Mouse (Mus musculus) hindbrain, embryonic 10.5 days (tissue): Measurements from ENCODE around the gene Gm11595. TPM values are rescaled to one million over a fixed set of nuclear protein-coding genes. Genes with fewer than 3 reads are reported as not detected.

Experiments used
- polyA plus RNA-seq: library from polyadenylated mRNA; unstranded; fragments of >200 nt; fragmentation: Nextera tagmentation; extraction: Ambion mirVana; gene quantifications from 2 replicates; pipeline ENCODE4 v1.2.1, GENCODE M21; 2016

The Gm11595 gene
- polyA plus RNA-seq, 1 experiment from 2014 or later: not detected

Other genes starting within 250 kb of the Gm11595 start
- gene Krt40, start 229.8 kb downstream of the Gm11595 start, polyA plus RNA-seq: not detected in 2 replicates
- not detected in 2 replicates for gene Krtap3-3, start 222.0 kb downstream of the Gm11595 start, polyA plus RNA-seq
- gene Krtap3-2, start 216.1 kb downstream of the Gm11595 start, polyA plus RNA-seq: not detected in 2 replicates
- gene Gm11939, start 213.4 kb downstream of the Gm11595 start, polyA plus RNA-seq: not detected in 2 replicates
- not detected in 2 replicates for gene Krtap3-1, start 206.3 kb downstream of the Gm11595 start, polyA plus RNA-seq
- gene Krtap1-5, start 191.9 kb downstream of the Gm11595 start, polyA plus RNA-seq: not detected in 2 replicates
- gene Krtap1-4, start 189.3 kb downstream of the Gm11595 start, polyA plus RNA-seq: not detected in 2 replicates
- not detected in 2 replicates for gene Krtap1-3, start 181.6 kb downstream of the Gm11595 start, polyA plus RNA-seq
- not detected in 2 replicates for gene Krtap9-3, start 174.8 kb downstream of the Gm11595 start, polyA plus RNA-seq
- not detected in 2 replicates for gene Gm11938, start 169.6 kb downstream of the Gm11595 start, polyA plus RNA-seq
- gene Gm11937, start 162.7 kb downstream of the Gm11595 start, polyA plus RNA-seq: not detected in 2 replicates
- not detected in 2 replicates for gene Krtap2-4, start 158.1 kb downstream of the Gm11595 start, polyA plus RNA-seq
- gene Gm11562, start 152.5 kb downstream of the Gm11595 start, polyA plus RNA-seq: not detected in 2 replicates
- not detected in 2 replicates for gene Krtap4-1, start 144.7 kb downstream of the Gm11595 start, polyA plus RNA-seq
- not detected in 2 replicates for gene Krtap4-2, start 137.8 kb downstream of the Gm11595 start, polyA plus RNA-seq
- gene Krtap4-7, start 128.8 kb downstream of the Gm11595 start, polyA plus RNA-seq: not detected in 2 replicates
- gene Gm11555, start 122.7 kb downstream of the Gm11595 start, polyA plus RNA-seq: not detected in 2 replicates
- gene Gm11563, start 114.0 kb downstream of the Gm11595 start, polyA plus RNA-seq: not detected in 2 replicates
- not detected in 2 replicates for gene Krtap4-6, start 107.0 kb downstream of the Gm11595 start, polyA plus RNA-seq
- not detected in 2 replicates for gene Gm14190, start 82.2 kb downstream of the Gm11595 start, polyA plus RNA-seq
- not detected in 2 replicates for gene Gm14180, start 38.6 kb downstream of the Gm11595 start, polyA plus RNA-seq
- gene Krtap4-8, start 7.8 kb upstream of the Gm11595 start, polyA plus RNA-seq: not detected in 2 replicates
- gene Krtap4-9, start 12.3 kb upstream of the Gm11595 start, polyA plus RNA-seq: not detected in 2 replicates
- not detected in 2 replicates for gene Gm11596, start 20.6 kb upstream of the Gm11595 start, polyA plus RNA-seq
- not detected in 2 replicates for gene Gm11569, start 26.0 kb upstream of the Gm11595 start, polyA plus RNA-seq
- not detected in 2 replicates for gene Gm11554, start 31.5 kb upstream of the Gm11595 start, polyA plus RNA-seq
- not detected in 2 replicates for gene Krtap4-13, start 37.0 kb upstream of the Gm11595 start, polyA plus RNA-seq
- gene Gm11564, start 42.8 kb upstream of the Gm11595 start, polyA plus RNA-seq: not detected in 2 replicates
- not detected in 2 replicates for gene 2300003K06Rik, start 65.2 kb upstream of the Gm11595 start, polyA plus RNA-seq
- not detected in 2 replicates for gene Krtap4-16, start 78.7 kb upstream of the Gm11595 start, polyA plus RNA-seq
- not detected in 2 replicates for gene Gm11568, start 85.0 kb upstream of the Gm11595 start, polyA plus RNA-seq
- not detected in 2 replicates for gene Gm11559, start 91.6 kb upstream of the Gm11595 start, polyA plus RNA-seq
- gene Krtap9-1, start 100.5 kb upstream of the Gm11595 start, polyA plus RNA-seq: not detected in 2 replicates
- not detected in 2 replicates for gene Gm11567, start 106.3 kb upstream of the Gm11595 start, polyA plus RNA-seq
- gene Krtap31-1, start 135.0 kb upstream of the Gm11595 start, polyA plus RNA-seq: not detected in 2 replicates
- not detected in 2 replicates for gene Gm11565, start 141.8 kb upstream of the Gm11595 start, polyA plus RNA-seq
- gene Krtap31-2, start 163.4 kb upstream of the Gm11595 start, polyA plus RNA-seq: not detected in 2 replicates
- gene Krtap9-5, start 175.6 kb upstream of the Gm11595 start, polyA plus RNA-seq: not detected in 2 replicates
- not detected in 2 replicates for gene Krtap29-1, start 206.1 kb upstream of the Gm11595 start, polyA plus RNA-seq
- gene Krtap16-1, start 213.7 kb upstream of the Gm11595 start, polyA plus RNA-seq: not detected in 2 replicates
- not detected in 2 replicates for gene Krtap17-1, start 221.1 kb upstream of the Gm11595 start, polyA plus RNA-seq
- gene Krt33a, start 243.3 kb upstream of the Gm11595 start, polyA plus RNA-seq: not detected in 2 replicates